Mouse (Mus musculus): ENCODE data around the gene Gtf2ird1. TPM values are rescaled to one million over a fixed set of nuclear protein-coding genes. Genes with fewer than 3 reads are reported as not detected.

The Gtf2ird1 gene
- polyA plus RNA-seq, 1 experiment = 62.0 TPM

DNA sequence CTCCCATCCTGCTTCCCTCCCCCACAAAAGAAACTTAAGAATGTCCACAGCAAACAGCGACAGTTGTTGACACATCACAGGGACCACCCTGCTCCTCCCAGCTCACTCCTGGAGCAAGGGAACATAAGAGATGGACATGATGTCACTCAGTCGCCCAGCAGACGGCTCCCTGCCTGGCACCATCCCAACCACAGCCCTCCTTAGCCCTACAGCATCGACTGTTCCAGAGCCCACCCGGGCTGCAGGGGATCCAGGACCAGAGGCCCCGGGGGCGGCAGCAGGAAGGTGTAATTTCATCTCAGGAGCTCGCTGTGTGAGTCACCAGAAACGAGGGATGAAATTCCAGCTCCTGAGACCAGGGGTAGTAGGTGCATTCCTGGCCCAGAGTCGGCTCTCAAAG is 10.6 kb downstream of the Gtf2ird1 start:
- no peak overlapping the region for H3K4me3 ChIP-seq
- no peak overlapping the region for H3ac ChIP-seq (ENCODE audit: control insufficient read depth, insufficient read length)
- H3K27me3 ChIP-seq (ENCODE audit: control insufficient read depth, insufficient read depth, insufficient read length) = no peaks in the 10 kb centered on the region
- peaks cover 3% of the 10 kb centered on the region for H3K36me3 ChIP-seq (ENCODE audit: control insufficient read depth, insufficient read depth)
- TF ChIP-seq MYOG (IDR thresholded peaks at IDR 0.05; ENCODE audit: control insufficient read depth in 1 of 3, insufficient read depth in 1 of 3, insufficient read length in 2 of 3, low read depth in 2 of 3) = peak in 1 of 3 experiments; percentile 29
- TF ChIP-seq CEBPB (IDR thresholded peaks at IDR 0.05; ENCODE audit: insufficient read depth, poor library complexity, severe bottlenecking) = no peak
- TF ChIP-seq POLR2A (IDR thresholded peaks at IDR 0.05; ENCODE audit: insufficient read length, low read depth) = no peak
- TF ChIP-seq POLR2AphosphoS2 (IDR thresholded peaks at IDR 0.05; ENCODE audit: insufficient read length, low read depth) = no peak
- no peak for TF ChIP-seq E2F4 (IDR thresholded peaks at IDR 0.05; ENCODE audit: insufficient read depth)
- TF ChIP-seq MAX (IDR thresholded peaks at IDR 0.05; ENCODE audit: low read depth) = no peak
- peak in 1 of 3 experiments; percentile 3 for TF ChIP-seq MYOD1 (IDR thresholded peaks at IDR 0.05; ENCODE audit: control insufficient read depth in 1 of 3, insufficient read length in 2 of 3, low read depth in 2 of 3)
- TF ChIP-seq USF1 (IDR thresholded peaks at IDR 0.05; ENCODE audit: low read depth) = no peak
- H3K4me2 ChIP-seq (ENCODE audit: low read depth) = peak overlapping the region; percentile 50
- H3K79me2 ChIP-seq (ENCODE audit: control insufficient read depth, insufficient read depth) = peaks cover 96% of the 10 kb centered on the region

DNA sequence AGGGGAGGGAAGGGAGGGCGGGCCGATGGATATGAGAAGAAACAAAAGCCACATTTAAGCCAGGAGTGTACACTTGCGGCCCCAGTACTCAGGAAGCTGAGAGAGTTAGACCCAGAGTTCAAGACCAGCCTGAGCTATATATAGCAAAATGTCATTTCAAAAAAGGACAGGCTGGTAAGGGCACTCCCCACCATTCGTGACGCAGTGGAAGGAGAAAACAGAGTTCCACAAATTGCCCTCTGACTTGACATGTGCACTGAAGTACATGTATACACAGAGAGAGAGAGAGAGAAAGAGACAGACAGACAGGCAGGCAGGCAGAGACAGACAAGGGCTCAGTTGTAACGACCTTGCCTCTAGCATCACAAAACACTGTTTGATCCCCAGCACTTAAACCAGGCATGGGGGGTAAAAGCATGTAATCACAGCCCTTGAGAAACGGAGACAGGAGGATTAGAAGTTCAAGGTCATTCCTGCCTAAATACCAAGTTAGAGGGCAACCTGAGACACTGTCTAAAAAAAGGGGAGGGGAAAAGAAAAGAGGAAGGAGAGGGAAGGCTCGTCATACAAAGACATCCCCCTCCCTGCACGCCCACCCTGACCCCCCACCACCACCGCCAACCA is 11.2 kb downstream of the Gtf2ird1 start:
- Histone ChIP-seq H3ac (ENCODE audit: control insufficient read depth, insufficient read length) (no peak overlapping the region), H3K4me3 (no peak overlapping the region), H3K4me2 (ENCODE audit: low read depth) (peak overlapping the region; percentile 50), H3K79me2 (ENCODE audit: control insufficient read depth, insufficient read depth) (peaks cover 96% of the 10 kb centered on the region), H3K27me3 (ENCODE audit: control insufficient read depth, insufficient read depth, insufficient read length) (no peaks in the 10 kb centered on the region), H3K36me3 (ENCODE audit: control insufficient read depth, insufficient read depth) (peaks cover 3% of the 10 kb centered on the region)
- TF ChIP-seq MYOD1 (IDR thresholded peaks at IDR 0.05; ENCODE audit: control insufficient read depth in 1 of 3, insufficient read length in 2 of 3, low read depth in 2 of 3) = no peak
- no peak for TF ChIP-seq POLR2A (IDR thresholded peaks at IDR 0.05; ENCODE audit: insufficient read length, low read depth)
- no peak for TF ChIP-seq POLR2AphosphoS2 (IDR thresholded peaks at IDR 0.05; ENCODE audit: insufficient read length, low read depth)
- no peak for TF ChIP-seq USF1 (IDR thresholded peaks at IDR 0.05; ENCODE audit: low read depth)
- no peak for TF ChIP-seq TCF12 (IDR thresholded peaks at IDR 0.05; ENCODE audit: insufficient read depth, poor library complexity, severe bottlenecking)
- TF ChIP-seq MYOG (IDR thresholded peaks at IDR 0.05; ENCODE audit: control insufficient read depth in 1 of 3, insufficient read depth in 1 of 3, insufficient read length in 2 of 3, low read depth in 2 of 3) = no peak
- TF ChIP-seq REST (IDR thresholded peaks at IDR 0.05; ENCODE audit: insufficient read depth, insufficient read length) = no peak
- TF ChIP-seq MAX (IDR thresholded peaks at IDR 0.05; ENCODE audit: low read depth) = no peak
- TF ChIP-seq CEBPB (IDR thresholded peaks at IDR 0.05; ENCODE audit: insufficient read depth, poor library complexity, severe bottlenecking) = no peak
- TF ChIP-seq TCF3 (IDR thresholded peaks at IDR 0.05; ENCODE audit: insufficient read length, low read depth) = no peak
- TF ChIP-seq E2F4 (IDR thresholded peaks at IDR 0.05; ENCODE audit: insufficient read depth) = no peak
- no peak for TF ChIP-seq SRF (IDR thresholded peaks at IDR 0.05; ENCODE audit: control insufficient read depth, insufficient read length, low read depth)

DNA sequence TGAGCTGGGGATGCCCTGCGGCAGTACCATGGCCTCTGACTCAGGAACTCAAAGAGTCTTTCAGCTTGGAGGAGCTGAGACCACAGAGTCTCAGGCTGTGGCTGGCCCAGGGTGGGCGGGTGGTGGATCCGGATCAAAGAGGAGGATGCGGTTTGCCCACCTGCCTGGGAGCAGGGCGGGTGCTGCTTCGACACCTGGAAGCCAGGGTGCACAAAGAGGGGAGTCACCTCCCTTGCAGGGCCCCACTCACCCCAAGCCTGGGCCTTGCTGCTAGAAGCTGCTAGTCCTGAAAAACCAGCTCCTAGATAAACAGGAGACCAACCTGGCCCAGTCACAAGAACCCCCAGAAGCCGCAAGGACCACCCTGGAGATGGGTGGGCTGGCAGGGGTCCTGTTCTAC is 12.0 kb downstream of the Gtf2ird1 start:
- Histone ChIP-seq H3ac (ENCODE audit: control insufficient read depth, insufficient read length) (no peak overlapping the region), H3K4me3 (no peak overlapping the region), H3K79me2 (ENCODE audit: control insufficient read depth, insufficient read depth) (peaks cover 94% of the 10 kb centered on the region), H3K36me3 (ENCODE audit: control insufficient read depth, insufficient read depth) (peaks cover 3% of the 10 kb centered on the region), H3K4me2 (ENCODE audit: low read depth) (no peak overlapping the region), H3K27me3 (ENCODE audit: control insufficient read depth, insufficient read depth, insufficient read length) (no peaks in the 10 kb centered on the region)
- TF ChIP-seq REST (IDR thresholded peaks at IDR 0.05; ENCODE audit: insufficient read depth, insufficient read length) = no peak
- peak in 1 of 3 experiments; percentile 31 for TF ChIP-seq MYOD1 (IDR thresholded peaks at IDR 0.05; ENCODE audit: control insufficient read depth in 1 of 3, insufficient read length in 2 of 3, low read depth in 2 of 3)

DNA sequence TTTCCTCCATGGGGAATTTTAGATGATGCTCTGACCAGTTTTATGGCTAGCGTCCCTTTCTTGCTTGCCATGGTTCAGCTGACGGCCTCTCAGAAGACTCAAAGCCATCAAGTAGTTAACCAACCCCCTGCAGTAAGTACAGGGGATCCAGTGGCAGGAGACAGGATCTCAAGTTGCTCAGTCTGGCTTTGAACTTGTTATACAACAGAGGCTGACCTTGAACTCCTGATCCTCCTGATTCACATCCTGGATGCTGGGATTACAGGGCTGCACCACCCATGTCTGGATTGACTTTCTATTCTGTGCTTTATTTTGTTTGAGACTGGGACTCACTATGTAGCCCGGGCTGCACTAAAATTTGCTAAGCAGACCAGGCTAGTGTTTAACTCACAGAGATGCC is 14.4 kb downstream of the Gtf2ird1 start:
- Histone ChIP-seq H3K27me3 (ENCODE audit: control insufficient read depth, insufficient read depth, insufficient read length) (no peaks in the 10 kb centered on the region), H3K4me2 (ENCODE audit: low read depth) (no peak overlapping the region), H3K4me3 (no peak overlapping the region), H3K79me2 (ENCODE audit: control insufficient read depth, insufficient read depth) (peaks cover 92% of the 10 kb centered on the region), H3ac (ENCODE audit: control insufficient read depth, insufficient read length) (no peak overlapping the region), H3K36me3 (ENCODE audit: control insufficient read depth, insufficient read depth) (peaks cover 3% of the 10 kb centered on the region)
- TF ChIP-seq POLR2AphosphoS2 (IDR thresholded peaks at IDR 0.05; ENCODE audit: insufficient read length, low read depth) = no peak
- no peak for TF ChIP-seq REST (IDR thresholded peaks at IDR 0.05; ENCODE audit: insufficient read depth, insufficient read length)
- no peak for TF ChIP-seq MAX (IDR thresholded peaks at IDR 0.05; ENCODE audit: low read depth)
- TF ChIP-seq MYOG (IDR thresholded peaks at IDR 0.05; ENCODE audit: control insufficient read depth in 1 of 3, insufficient read depth in 1 of 3, insufficient read length in 2 of 3, low read depth in 2 of 3) = no peak
- TF ChIP-seq CEBPB (IDR thresholded peaks at IDR 0.05; ENCODE audit: insufficient read depth, poor library complexity, severe bottlenecking) = no peak
- no peak for TF ChIP-seq MYOD1 (IDR thresholded peaks at IDR 0.05; ENCODE audit: control insufficient read depth in 1 of 3, insufficient read length in 2 of 3, low read depth in 2 of 3)

DNA sequence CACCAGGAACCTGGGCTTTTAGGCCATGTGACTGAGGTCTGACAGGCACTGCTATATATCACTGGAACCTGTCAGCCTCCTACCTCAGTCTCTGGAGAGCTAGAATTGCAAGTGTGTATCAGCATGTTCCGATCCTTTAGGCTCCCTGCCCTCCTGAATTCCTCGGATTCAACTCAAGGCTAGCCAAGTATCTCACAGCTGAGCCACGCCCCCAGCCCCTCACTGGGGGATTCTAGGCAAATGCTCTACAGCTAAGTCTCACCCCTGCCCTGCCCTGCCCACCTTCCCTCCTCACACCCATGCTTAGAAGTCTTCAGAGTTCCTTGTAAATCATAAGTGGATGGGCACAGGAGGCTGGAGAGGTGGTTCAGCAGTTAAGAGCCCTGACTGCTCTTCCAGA is 15.4 kb downstream of the Gtf2ird1 start:
- Histone ChIP-seq H3K79me2 (ENCODE audit: control insufficient read depth, insufficient read depth) (peaks cover 92% of the 10 kb centered on the region), H3K27me3 (ENCODE audit: control insufficient read depth, insufficient read depth, insufficient read length) (no peaks in the 10 kb centered on the region), H3K36me3 (ENCODE audit: control insufficient read depth, insufficient read depth) (peaks cover 3% of the 10 kb centered on the region), H3K4me2 (ENCODE audit: low read depth) (peak overlapping the region; percentile 53), H3K4me3 (no peak overlapping the region), H3ac (ENCODE audit: control insufficient read depth, insufficient read length) (no peak overlapping the region)
- TF ChIP-seq MYOD1 (IDR thresholded peaks at IDR 0.05; ENCODE audit: control insufficient read depth in 1 of 3, insufficient read length in 2 of 3, low read depth in 2 of 3) = no peak
- TF ChIP-seq SRF (IDR thresholded peaks at IDR 0.05; ENCODE audit: control insufficient read depth, insufficient read length, low read depth) = no peak
- no peak for TF ChIP-seq CEBPB (IDR thresholded peaks at IDR 0.05; ENCODE audit: insufficient read depth, poor library complexity, severe bottlenecking)
- peak; percentile 31 for TF ChIP-seq USF1 (IDR thresholded peaks at IDR 0.05; ENCODE audit: low read depth)
- no peak for TF ChIP-seq REST (IDR thresholded peaks at IDR 0.05; ENCODE audit: insufficient read depth, insufficient read length)
- TF ChIP-seq E2F4 (IDR thresholded peaks at IDR 0.05; ENCODE audit: insufficient read depth) = no peak
- no peak for TF ChIP-seq MYOG (IDR thresholded peaks at IDR 0.05; ENCODE audit: control insufficient read depth in 1 of 3, insufficient read depth in 1 of 3, insufficient read length in 2 of 3, low read depth in 2 of 3)

Measured in myocyte (in vitro differentiated cells).